Mouse (Mus musculus): ENCODE measurements at regions not wholly inside any gene's neighbourhood (a gene's known extent, or its start where the extent isn't known, plus 50 kb on each side); places are given as distances from the start of the nearest gene placed in this dataset.
A peak's percentile ranks its signal among the peaks of the same experiment; 100 is the strongest.

DNA sequence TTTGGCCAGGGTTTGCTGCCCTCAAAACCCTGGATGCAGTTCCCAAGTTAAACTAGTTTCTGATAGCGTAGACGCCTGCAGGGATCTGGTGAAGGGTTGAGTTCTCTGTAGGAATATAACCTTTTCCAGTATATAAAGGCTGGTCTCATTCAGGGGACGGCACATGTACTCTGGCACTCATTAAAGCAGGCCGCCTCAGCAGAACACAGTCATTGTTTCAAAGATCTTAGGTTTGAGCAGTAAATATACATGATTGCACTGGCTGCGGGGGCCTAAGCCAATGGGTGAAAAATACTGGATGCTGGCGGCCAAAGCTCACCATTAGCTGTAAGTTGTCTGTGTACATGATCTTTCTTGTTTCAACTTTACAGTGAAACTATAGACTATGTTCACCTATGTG, 137.9 kb upstream of the Klf14 start:
- TF ChIP-seq POLR2A (IDR thresholded peaks at IDR 0.05; ENCODE audit: low read depth, low read length) (no peak), CTCF (IDR thresholded peaks at IDR 0.05; ENCODE audit: borderline replicate concordance, insufficient read depth, low read length) (no peak)
- peak overlapping the region; percentile 56 for H3K27ac ChIP-seq (ENCODE audit: insufficient read depth, low read length)
- H3K4me3 ChIP-seq (ENCODE audit: insufficient read depth, low read length) = no peak overlapping the region
- H3K4me1 ChIP-seq (ENCODE audit: control insufficient read depth, insufficient read depth, low read length) = peaks cover 33% of the 10 kb centered on the region

DNA sequence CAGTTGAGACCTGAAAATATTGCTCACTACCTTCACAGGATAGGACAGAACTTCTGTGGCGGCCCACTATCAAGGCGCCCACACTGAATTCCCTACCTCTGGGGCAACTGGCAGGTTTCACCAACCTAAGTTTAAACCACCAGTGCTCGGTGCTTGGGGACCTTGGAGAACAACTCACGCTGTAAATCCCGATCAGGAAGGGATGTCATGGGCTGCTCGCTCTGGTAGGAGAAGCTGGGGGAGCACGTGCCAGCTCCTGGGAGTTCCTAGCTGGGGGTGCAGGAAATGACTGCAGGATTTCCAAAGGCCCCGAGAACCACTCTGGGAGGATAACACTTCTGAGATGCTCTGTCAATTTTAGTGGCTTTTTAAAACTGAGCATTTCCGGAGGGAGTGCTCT, 138.4 kb upstream of the Klf14 start:
- Histone ChIP-seq H3K4me3 (ENCODE audit: insufficient read depth, low read length) (no peak overlapping the region), H3K4me1 (ENCODE audit: control insufficient read depth, insufficient read depth, low read length) (peaks cover 35% of the 10 kb centered on the region), H3K27ac (ENCODE audit: insufficient read depth, low read length) (peak overlapping the region; percentile 11; the same call in 1 of the 2 replicates)
- no peak for TF ChIP-seq POLR2A (IDR thresholded peaks at IDR 0.05; ENCODE audit: low read depth, low read length)

DNA sequence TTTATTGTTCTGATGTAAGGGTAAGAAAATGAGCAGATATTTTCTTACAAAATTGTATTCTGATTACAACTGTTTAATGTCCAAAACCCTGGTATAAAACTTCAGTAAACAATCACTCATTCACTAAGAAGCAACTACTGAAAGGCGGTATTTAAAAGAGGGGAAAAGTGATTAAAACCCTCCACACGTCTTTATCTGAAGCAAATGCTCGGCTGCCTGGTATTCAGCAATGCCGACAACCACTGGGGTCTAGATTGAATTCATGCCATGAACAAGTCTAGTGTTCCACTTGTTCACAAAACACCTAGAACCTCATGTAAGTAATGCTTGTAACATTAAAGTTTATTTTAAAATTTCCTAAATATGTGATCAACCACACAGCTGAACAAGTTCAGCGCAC, 139.2 kb upstream of the Klf14 start:
- Histone ChIP-seq H3K27ac (ENCODE audit: insufficient read depth, low read length) (peak overlapping the region; percentile 21; the same call in 1 of the 2 replicates), H3K4me1 (ENCODE audit: control insufficient read depth, insufficient read depth, low read length) (peaks cover 35% of the 10 kb centered on the region), H3K4me3 (ENCODE audit: insufficient read depth, low read length) (no peak overlapping the region)
- TF ChIP-seq CTCF (IDR thresholded peaks at IDR 0.05; ENCODE audit: borderline replicate concordance, insufficient read depth, low read length) (no peak), POLR2A (IDR thresholded peaks at IDR 0.05; ENCODE audit: low read depth, low read length) (no peak)

DNA sequence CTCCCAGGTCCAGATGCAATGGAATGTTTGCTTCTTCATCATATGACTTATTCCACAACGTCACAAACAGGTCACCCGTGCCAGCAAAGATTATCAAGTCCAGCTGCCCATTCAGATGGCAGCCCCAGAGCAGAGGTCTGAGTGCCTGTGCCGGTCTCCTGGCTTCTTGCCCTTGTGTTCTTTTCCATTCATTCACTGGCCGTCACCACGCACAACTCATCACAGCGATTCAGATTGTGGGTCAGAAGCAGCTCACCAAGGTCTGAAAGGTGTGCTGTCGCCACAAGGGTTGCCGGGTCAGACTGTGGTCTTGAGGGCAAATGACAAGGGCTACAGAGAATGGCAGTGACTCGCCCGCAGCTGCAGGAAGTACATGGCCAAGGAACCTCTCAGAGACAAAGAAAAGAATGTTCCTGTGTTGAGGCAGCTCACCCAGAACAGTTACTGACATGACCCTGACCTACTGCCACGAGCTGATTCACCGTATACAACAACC, 141.3 kb upstream of the Klf14 start:
- TF ChIP-seq CTCF (IDR thresholded peaks at IDR 0.05; ENCODE audit: borderline replicate concordance, insufficient read depth, low read length) (no peak), POLR2A (IDR thresholded peaks at IDR 0.05; ENCODE audit: low read depth, low read length) (no peak)
- Histone ChIP-seq H3K4me3 (ENCODE audit: insufficient read depth, low read length) (no peak overlapping the region), H3K4me1 (ENCODE audit: control insufficient read depth, insufficient read depth, low read length) (peaks cover 35% of the 10 kb centered on the region), H3K27ac (ENCODE audit: insufficient read depth, low read length) (peak overlapping the region; percentile 66)

DNA sequence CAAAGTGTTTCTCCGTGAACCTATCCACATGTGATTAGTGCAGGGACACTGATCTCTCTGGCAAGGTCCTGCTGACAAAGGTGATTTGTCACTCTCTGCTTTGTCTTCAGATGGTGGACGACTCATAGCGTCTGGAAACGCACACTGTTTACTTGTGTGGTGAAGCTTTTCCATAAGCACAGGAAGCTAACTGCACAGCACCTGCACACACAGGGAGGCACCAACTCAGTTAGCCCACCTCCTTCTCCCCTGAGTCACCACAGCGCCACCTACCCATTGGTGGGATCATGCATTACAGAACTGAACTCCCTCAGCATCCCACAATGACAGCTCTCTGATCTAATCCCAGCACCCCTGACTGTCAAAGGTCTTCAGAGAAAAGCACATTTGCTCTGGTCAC, 141.9 kb upstream of the Klf14 start:
- TF ChIP-seq CTCF (IDR thresholded peaks at IDR 0.05; ENCODE audit: borderline replicate concordance, insufficient read depth, low read length) (peak; percentile 77; the same call in 1 of the 2 replicates), POLR2A (IDR thresholded peaks at IDR 0.05; ENCODE audit: low read depth, low read length) (no peak)
- peak overlapping the region; percentile 66 for H3K27ac ChIP-seq (ENCODE audit: insufficient read depth, low read length)
- no peak overlapping the region for H3K4me3 ChIP-seq (ENCODE audit: insufficient read depth, low read length)
- peaks cover 35% of the 10 kb centered on the region for H3K4me1 ChIP-seq (ENCODE audit: control insufficient read depth, insufficient read depth, low read length)

DNA sequence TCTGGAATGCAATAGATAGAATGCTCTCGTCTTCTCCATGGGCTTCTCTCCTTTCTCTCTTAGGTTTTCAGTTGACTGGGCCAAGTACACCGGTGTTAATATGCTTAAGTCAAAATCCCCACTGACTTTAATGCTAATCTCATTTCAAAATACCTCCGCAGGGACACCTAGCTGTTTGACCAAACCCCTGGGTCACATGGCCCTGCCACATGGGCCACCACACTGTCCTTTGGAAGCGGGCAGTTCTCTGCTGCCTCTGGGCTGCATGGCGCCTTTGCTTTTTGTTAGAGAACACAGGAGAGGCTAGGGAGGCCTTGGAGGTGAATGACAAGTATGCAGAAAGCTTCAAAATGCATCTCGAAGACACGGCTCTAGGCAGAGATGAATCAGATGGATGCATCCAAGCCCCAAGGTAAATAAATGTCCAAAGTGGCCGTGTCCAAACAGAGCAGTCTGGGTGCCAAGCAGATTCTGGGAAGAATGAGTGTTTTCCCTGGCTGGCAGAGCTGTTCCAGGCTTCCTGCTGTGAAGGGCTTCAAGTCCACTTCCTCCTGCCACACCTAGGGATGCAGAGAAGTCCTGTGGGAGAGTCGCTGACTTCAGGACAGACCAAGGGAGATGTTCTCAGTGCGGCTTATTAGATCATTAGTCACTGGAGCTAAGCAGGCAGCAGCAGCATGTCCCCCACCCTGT, 147.4 kb upstream of the Klf14 start:
- Histone ChIP-seq H3K4me1 (ENCODE audit: control insufficient read depth, insufficient read depth, low read length) (peaks cover 20% of the 10 kb centered on the region), H3K4me3 (ENCODE audit: insufficient read depth, low read length) (no peak overlapping the region), H3K27ac (ENCODE audit: insufficient read depth, low read length) (peak overlapping the region; percentile 1; the same call in 1 of the 2 replicates)
- TF ChIP-seq POLR2A (IDR thresholded peaks at IDR 0.05; ENCODE audit: low read depth, low read length) (no peak), CTCF (IDR thresholded peaks at IDR 0.05; ENCODE audit: borderline replicate concordance, insufficient read depth, low read length) (no peak)

DNA sequence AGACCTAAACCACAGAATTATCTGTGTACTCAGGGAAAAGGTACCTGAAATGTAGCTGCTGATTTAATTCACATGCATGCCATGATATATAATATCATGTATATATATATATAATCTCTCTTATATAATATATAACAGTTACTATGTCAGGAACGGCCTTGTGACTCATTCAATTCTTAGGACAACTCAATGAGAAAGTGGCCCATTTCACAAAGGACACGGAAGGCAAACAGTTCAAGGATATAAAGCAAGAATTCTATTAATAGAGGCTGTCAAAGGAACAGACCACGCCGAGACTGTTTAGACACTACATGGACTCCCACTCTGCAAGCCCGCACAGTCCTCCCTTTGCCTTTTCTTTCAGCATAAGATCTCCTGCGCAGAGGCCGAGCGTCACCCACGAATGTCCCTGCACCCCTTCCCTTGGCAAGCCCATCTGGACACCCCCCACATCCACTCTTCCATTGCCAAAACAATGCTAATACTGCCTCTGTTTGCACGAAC, 148.0 kb upstream of the Klf14 start:
- Histone ChIP-seq H3K4me3 (ENCODE audit: insufficient read depth, low read length) (no peak overlapping the region), H3K4me1 (ENCODE audit: control insufficient read depth, insufficient read depth, low read length) (peaks cover 16% of the 10 kb centered on the region), H3K27ac (ENCODE audit: insufficient read depth, low read length) (peak overlapping the region; percentile 80; the same call in 1 of the 2 replicates)
- no peak for TF ChIP-seq POLR2A (IDR thresholded peaks at IDR 0.05; ENCODE audit: low read depth, low read length)
- no peak for TF ChIP-seq CTCF (IDR thresholded peaks at IDR 0.05; ENCODE audit: borderline replicate concordance, insufficient read depth, low read length)

DNA sequence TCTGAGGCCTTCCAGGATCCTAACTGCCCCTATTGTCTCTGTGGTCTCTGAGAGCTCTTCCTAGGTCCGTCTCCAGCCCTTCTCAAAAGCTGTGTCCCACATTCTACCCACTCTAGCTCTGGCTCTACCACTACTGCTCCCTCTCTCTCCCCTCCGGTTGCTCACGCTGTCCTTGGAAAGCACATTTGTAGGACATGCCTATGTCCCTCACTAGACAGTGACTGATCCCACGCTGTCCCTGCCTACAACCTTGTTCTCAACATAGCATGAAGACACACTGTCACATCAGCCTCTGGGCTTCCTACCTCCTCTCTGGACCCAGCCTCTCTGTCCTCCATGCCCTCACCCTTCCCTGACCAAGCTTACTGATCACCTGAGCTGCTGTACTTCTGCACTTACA, 148.5 kb upstream of the Klf14 start:
- Histone ChIP-seq H3K4me1 (ENCODE audit: control insufficient read depth, insufficient read depth, low read length) (peaks cover 15% of the 10 kb centered on the region), H3K4me3 (ENCODE audit: insufficient read depth, low read length) (no peak overlapping the region), H3K27ac (ENCODE audit: insufficient read depth, low read length) (peak overlapping the region; percentile 80; the same call in 1 of the 2 replicates)
- TF ChIP-seq POLR2A (IDR thresholded peaks at IDR 0.05; ENCODE audit: low read depth, low read length) = no peak
- TF ChIP-seq CTCF (IDR thresholded peaks at IDR 0.05; ENCODE audit: borderline replicate concordance, insufficient read depth, low read length) = no peak

DNA sequence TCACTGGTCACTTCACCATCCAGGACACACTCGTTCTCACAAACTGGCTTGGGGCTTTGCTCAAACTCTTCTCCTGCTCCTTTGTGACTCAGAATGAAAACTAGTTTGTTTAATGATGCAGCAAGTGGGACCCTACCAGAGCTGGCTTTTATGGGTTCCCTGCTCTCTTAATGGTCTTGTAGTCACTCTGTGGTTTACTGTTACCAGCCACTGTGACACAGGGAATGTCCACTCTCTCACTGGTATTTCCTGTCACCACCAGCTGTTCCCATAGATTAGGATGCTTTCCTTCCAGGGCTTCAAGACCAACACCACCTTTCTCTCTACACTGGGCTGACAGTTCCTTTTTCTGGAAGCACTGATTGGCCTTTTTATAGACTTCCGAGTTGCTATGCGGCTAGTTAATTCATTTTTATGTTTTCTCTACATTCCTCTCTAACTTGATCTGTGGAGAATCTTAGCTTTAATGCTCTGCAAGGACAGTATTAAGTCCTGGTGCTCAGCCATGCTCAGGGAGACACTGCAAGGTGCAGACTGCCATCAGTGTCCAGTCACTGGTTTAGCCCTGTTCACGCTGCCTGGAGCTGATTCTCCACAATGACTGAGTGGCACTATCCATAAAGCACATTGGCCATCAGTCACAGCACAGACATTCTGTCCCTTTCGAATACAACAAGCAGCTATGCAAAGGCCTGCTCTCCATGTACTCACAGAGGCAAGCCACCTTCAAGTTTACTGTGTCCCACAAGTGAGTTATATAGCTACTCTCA, 149.2 kb upstream of the Klf14 start:
- Histone ChIP-seq H3K4me3 (ENCODE audit: insufficient read depth, low read length) (no peak overlapping the region), H3K4me1 (ENCODE audit: control insufficient read depth, insufficient read depth, low read length) (peaks cover 15% of the 10 kb centered on the region), H3K27ac (ENCODE audit: insufficient read depth, low read length) (peak overlapping the region; percentile 80)
- TF ChIP-seq CTCF (IDR thresholded peaks at IDR 0.05; ENCODE audit: borderline replicate concordance, insufficient read depth, low read length) = no peak
- no peak for TF ChIP-seq POLR2A (IDR thresholded peaks at IDR 0.05; ENCODE audit: low read depth, low read length)

DNA sequence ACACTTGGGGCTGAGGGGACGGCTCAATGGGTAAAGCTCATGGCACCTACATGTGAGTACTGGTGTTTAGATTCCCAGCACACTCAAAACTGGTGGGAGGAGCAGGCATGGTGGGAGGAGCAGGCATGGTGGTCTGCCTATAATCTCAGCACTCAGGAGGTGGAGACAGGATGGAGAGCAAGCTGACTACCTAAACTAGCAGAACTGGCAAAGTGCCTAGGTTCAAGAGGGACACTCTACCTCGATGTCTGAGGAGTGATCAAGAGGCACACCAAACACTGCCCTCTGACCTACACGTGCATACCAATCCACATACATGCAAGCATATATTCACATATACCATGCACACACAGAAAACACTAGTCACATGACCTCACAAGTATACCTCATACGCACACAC, 150.7 kb upstream of the Klf14 start:
- H3K4me1 ChIP-seq (ENCODE audit: control insufficient read depth, insufficient read depth, low read length) = peaks cover 15% of the 10 kb centered on the region
- no peak overlapping the region for H3K27ac ChIP-seq (ENCODE audit: insufficient read depth, low read length)
- no peak overlapping the region for H3K4me3 ChIP-seq (ENCODE audit: insufficient read depth, low read length)
- TF ChIP-seq CTCF (IDR thresholded peaks at IDR 0.05; ENCODE audit: borderline replicate concordance, insufficient read depth, low read length) (no peak), POLR2A (IDR thresholded peaks at IDR 0.05; ENCODE audit: low read depth, low read length) (no peak)
